Mouse (Mus musculus): ENCODE measurements around the gene Cdh11. TPM values are rescaled to one million over a fixed set of nuclear protein-coding genes. Genes with fewer than 3 reads are reported as not detected.

The Cdh11 gene
- total RNA-seq (2023) = under 1 TPM in 1 of 2 experiments, not detected in 1; 0.20 TPM

DNA sequence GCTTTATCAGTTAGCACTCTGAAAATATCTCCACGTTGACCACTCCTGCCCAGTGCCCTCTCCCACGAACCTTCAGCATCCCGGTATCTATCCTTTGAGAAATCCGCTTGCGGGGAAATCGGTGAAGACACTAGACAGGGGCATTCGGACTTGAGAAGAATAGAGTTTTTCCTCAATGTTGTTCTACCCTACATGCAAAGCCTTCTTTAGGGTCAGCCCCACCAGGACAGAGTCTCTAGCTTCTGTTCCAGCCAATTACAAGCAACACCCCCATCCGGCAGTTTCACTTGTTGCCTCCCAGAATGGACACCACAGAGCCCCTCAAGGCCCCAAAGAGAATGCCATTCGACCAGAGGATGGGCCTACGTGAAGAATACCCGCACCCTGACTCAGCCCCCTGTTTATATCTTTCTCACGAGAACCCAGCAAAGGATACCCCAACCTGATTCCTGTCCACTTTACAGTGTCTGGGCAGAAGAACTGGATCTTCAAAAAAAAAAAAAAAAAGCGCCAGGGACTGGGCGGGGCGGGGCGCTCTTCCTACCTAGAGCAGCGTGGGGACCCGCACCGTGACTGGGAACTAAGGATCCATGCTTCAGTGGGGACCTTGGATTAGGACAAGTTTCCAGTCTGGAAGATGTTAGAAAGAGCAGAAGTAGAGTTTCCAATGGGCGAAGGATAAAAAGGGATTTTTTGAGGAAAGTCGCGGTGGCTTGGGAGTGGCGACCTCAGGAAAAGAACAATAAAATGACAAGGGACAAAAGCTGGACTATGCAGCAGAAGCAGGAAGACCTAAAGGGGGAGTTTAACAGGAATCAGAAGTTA lies at the start of gene Cdh11:
TSS of gene Cdh11 (minus strand) at position 51 of the 825 bp plus-strand sequence.

Measured in B cell, adult 67 days (primary cell).